Mouse (Mus musculus): Measurements from ENCODE around the gene Cldn14. TPM values are rescaled to one million over a fixed set of nuclear protein-coding genes. Genes with fewer than 3 reads are reported as not detected.

Cldn14 gene
- polyA plus RNA-seq, 1 experiment from 2014 or later, result not detected

DNA sequence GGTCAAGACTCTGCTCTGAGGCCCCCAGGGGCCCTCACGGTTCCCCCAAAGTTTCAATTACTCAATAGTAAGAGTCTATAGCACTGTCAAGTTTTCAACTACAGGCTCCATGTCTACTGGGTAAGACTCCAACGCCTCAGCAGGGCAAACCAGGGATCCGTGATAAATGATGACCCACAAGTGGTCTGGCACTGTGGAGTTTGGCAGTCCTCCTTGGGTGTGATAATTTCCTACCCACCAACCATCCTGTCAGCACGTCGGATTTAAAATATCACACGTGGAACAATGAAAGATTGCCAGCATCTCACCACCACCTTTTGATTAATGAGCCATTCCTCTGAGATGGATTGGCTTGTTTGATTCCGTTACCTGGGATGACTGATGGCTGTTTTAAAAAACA is 51.7 kb downstream of the Cldn14 start:
- WGBS, result 64% methylated on average over 7 of the region's 7 CpGs
- Histone ChIP-seq H3K4me3 (ENCODE audit: low read depth, low read length) (no peak overlapping the region), H3K27ac (ENCODE audit: low read depth, low read length) (no peak overlapping the region), H3K4me2 (replicated peaks; ENCODE audit: low read depth, low read length) (no peak overlapping the region), H3K36me3 (ENCODE audit: control insufficient read depth, insufficient read depth, low read length) (no peaks in the 10 kb centered on the region), H3K9me3 (ENCODE audit: control insufficient read depth, low read length) (no peaks in the 10 kb centered on the region), H3K9ac (ENCODE audit: low read depth, low read length) (no peak overlapping the region), H3K4me1 (replicated peaks; ENCODE audit: control insufficient read depth, insufficient read depth, low read length) (no peaks in the 10 kb centered on the region), H3K27me3 (ENCODE audit: control insufficient read depth, insufficient read depth, low read length) (no peaks in the 10 kb centered on the region)
- ATAC-seq (ENCODE audit: low FRiP score), result no peak
- DNase-seq (ENCODE audit: low spot score), result no peak

DNA sequence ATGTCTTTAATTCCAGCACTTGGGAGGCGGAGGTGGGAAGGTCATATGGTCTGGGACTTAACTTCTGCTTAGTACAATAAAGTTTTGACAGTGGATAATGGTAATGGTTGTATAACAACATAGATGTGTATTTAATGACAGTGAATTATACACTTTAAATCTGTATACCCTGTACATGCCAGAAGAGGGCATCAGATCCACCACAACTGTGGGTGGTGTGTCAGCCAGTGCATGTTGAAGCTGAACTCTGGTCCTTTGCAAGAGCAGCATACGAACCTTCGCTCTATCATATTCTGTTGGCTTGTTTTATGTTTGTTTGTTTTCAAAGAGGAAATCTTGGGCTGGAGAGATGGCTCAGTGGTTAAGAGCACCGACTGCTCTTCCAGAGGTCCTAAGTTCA is 61.2 kb downstream of the Cldn14 start:
- no peak overlapping the region for H3K27ac ChIP-seq (ENCODE audit: low read depth, low read length)
- H3K4me3 ChIP-seq (ENCODE audit: low read depth, low read length), result no peak overlapping the region
- no peaks in the 10 kb centered on the region for H3K36me3 ChIP-seq (ENCODE audit: control insufficient read depth, insufficient read depth, low read length)
- ATAC-seq (ENCODE audit: low FRiP score) (no peak), DNase-seq (ENCODE audit: low spot score) (no peak)
- 90% methylated on average over 4 of the region's 4 CpGs for WGBS
- no peaks in the 10 kb centered on the region for H3K9me3 ChIP-seq (ENCODE audit: control insufficient read depth, low read length)
- H3K4me1 ChIP-seq (replicated peaks; ENCODE audit: control insufficient read depth, insufficient read depth, low read length), result no peaks in the 10 kb centered on the region
- no peaks in the 10 kb centered on the region for H3K27me3 ChIP-seq (ENCODE audit: control insufficient read depth, insufficient read depth, low read length)
- no peak overlapping the region for H3K9ac ChIP-seq (ENCODE audit: low read depth, low read length)
- H3K4me2 ChIP-seq (replicated peaks; ENCODE audit: low read depth, low read length), result no peak overlapping the region

DNA sequence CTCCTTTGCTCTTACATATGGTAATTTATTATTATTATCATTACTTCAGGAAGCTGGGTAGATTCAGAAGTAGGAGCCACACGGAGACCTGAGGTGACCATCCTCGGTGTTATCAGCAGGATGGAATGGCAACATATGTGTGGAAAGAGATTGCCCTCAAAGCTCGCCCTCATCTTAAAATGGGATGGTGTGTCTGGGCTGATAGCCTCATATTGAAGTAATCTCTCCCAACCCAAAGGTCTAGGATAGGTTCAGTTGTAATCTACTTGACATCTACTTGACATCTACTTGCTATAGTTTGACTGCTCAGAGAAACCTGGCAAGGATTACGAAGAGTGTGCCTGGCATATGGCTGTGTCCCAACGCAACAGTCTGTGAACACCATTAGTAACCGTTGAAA is 64.3 kb downstream of the Cldn14 start:
- ATAC-seq (ENCODE audit: low FRiP score), result no peak
- Histone ChIP-seq H3K9ac (ENCODE audit: low read depth, low read length) (no peak overlapping the region), H3K4me3 (ENCODE audit: low read depth, low read length) (no peak overlapping the region), H3K4me2 (replicated peaks; ENCODE audit: low read depth, low read length) (no peak overlapping the region), H3K4me1 (replicated peaks; ENCODE audit: control insufficient read depth, insufficient read depth, low read length) (no peaks in the 10 kb centered on the region), H3K36me3 (ENCODE audit: control insufficient read depth, insufficient read depth, low read length) (no peaks in the 10 kb centered on the region), H3K27ac (ENCODE audit: low read depth, low read length) (no peak overlapping the region), H3K9me3 (ENCODE audit: control insufficient read depth, low read length) (no peaks in the 10 kb centered on the region), H3K27me3 (ENCODE audit: control insufficient read depth, insufficient read depth, low read length) (no peaks in the 10 kb centered on the region; the same call in 1 of the 2 replicates)
- DNase-seq (ENCODE audit: low spot score), result no peak
- 81% methylated on average over 6 of the region's 6 CpGs for WGBS

DNA sequence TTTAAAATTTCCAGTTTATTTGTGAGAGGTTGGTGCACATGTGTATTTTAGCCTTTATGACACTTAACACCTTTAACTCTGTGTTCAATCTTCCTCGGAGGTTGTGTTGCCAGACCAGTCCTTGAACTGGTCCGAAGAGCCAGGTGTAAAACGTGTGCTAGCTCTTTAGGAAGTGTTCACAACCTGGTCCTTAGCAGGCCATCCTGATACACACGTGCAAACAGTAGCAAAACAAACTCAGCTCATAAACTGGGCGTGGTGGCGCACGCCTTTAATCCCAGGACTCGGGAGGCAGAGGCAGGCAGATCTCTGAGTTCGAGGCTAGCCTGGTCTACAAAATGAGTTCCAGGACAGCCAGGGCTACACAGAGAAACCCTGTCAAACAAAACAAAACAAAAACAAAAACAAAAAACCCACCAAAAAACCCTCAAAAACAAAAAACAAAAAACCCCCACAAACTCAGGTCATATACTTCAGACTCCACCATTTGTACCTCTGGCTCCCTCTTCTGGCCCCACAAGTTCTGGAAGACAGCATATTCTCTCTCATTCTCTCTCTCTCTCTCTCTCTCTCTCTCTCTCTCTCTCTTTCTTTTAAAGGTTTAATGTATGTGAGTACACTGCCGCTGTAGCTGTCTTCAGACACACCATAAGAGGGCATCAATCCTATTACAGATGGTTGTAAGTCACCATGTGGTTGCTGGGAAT is 65.7 kb downstream of the Cldn14 start:
- no peaks in the 10 kb centered on the region for H3K4me1 ChIP-seq (replicated peaks; ENCODE audit: control insufficient read depth, insufficient read depth, low read length)
- H3K4me3 ChIP-seq (ENCODE audit: low read depth, low read length), result no peak overlapping the region
- H3K9ac ChIP-seq (ENCODE audit: low read depth, low read length), result no peak overlapping the region
- no peak overlapping the region for H3K4me2 ChIP-seq (replicated peaks; ENCODE audit: low read depth, low read length)
- no peak for DNase-seq (ENCODE audit: low spot score)
- WGBS, result 93% methylated on average over 10 of the region's 10 CpGs
- H3K27ac ChIP-seq (ENCODE audit: low read depth, low read length), result no peak overlapping the region
- no peaks in the 10 kb centered on the region for H3K36me3 ChIP-seq (ENCODE audit: control insufficient read depth, insufficient read depth, low read length)
- no peaks in the 10 kb centered on the region for H3K9me3 ChIP-seq (ENCODE audit: control insufficient read depth, low read length)
- no peak for ATAC-seq (ENCODE audit: low FRiP score)
- no peaks in the 10 kb centered on the region; the same call in 1 of the 2 replicates for H3K27me3 ChIP-seq (ENCODE audit: control insufficient read depth, insufficient read depth, low read length)

DNA sequence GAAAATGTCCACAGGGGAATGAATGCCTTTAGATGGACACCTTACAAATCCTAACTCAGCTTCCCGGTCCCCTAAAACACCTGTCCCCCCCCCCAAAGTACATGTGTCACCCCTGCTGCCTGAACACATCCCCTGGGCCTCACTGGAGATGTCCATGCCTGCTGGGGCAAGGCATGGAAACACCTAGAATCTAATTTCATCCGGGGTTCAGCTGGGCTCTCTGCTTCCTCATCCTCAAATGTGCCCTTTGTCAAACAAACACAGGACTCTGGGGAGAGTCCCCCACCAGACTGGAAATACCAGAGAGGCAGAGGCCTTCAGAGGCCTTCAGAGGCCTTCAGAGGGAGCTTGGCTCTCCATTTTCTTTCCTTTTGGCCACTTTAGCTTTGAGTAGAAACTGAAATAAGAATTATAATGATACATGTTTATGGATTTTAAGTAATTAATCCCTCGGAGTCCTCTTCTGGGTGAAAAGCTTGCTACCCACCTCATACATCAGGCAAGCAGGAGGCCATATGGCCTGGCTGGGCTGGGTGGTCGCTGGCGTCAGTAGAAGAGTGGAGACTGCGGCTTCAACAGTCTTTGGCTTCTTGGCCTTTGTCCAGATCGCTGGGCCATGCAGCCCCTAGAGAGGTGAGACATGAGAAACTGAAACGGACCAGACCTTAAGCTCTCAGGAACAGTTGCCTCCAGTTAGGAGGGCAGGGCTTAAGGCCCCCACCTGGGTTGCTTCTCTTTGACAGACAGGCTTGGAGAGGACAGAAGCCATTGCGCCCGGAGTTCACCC is 66.7 kb downstream of the Cldn14 start:
- no peaks in the 10 kb centered on the region for H3K4me1 ChIP-seq (replicated peaks; ENCODE audit: control insufficient read depth, insufficient read depth, low read length)
- WGBS, result 84% methylated on average over 10 of the region's 10 CpGs
- ATAC-seq (ENCODE audit: low FRiP score) (no peak), DNase-seq (ENCODE audit: low spot score) (no peak)
- no peaks in the 10 kb centered on the region; the same call in 1 of the 2 replicates for H3K27me3 ChIP-seq (ENCODE audit: control insufficient read depth, insufficient read depth, low read length)
- no peak overlapping the region for H3K9ac ChIP-seq (ENCODE audit: low read depth, low read length)
- no peaks in the 10 kb centered on the region for H3K9me3 ChIP-seq (ENCODE audit: control insufficient read depth, low read length)
- H3K4me3 ChIP-seq (ENCODE audit: low read depth, low read length), result no peak overlapping the region
- H3K36me3 ChIP-seq (ENCODE audit: control insufficient read depth, insufficient read depth, low read length), result no peaks in the 10 kb centered on the region
- no peak overlapping the region for H3K27ac ChIP-seq (ENCODE audit: low read depth, low read length)
- H3K4me2 ChIP-seq (replicated peaks; ENCODE audit: low read depth, low read length), result no peak overlapping the region

DNA sequence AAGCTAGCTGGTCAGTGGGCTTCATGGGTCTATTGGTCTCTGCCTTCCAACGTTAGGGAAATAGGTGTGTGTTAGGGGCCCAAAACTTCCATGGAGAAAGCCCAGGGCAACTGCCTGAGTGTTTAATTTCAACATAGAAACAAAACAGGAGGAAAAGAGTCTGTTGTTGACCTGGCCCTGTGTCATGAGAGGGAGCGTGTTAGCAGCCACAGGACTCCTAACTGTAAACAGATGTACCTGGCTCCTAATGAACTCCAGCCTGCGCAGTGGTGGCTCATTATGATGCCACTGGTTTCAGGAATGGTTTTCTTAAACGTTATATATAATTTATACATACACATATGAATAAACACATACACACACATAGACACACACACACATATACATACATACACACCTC is 68.7 kb downstream of the Cldn14 start:
- no peak for DNase-seq (ENCODE audit: low spot score)
- no peak overlapping the region for H3K9ac ChIP-seq (ENCODE audit: low read depth, low read length)
- no peak overlapping the region for H3K4me3 ChIP-seq (ENCODE audit: low read depth, low read length)
- no peaks in the 10 kb centered on the region for H3K36me3 ChIP-seq (ENCODE audit: control insufficient read depth, insufficient read depth, low read length)
- H3K27me3 ChIP-seq (ENCODE audit: control insufficient read depth, insufficient read depth, low read length), result peaks cover 2% of the 10 kb centered on the region; the same call in 1 of the 2 replicates
- no peak for ATAC-seq (ENCODE audit: low FRiP score)
- 74% methylated on average over 4 of the region's 4 CpGs for WGBS
- H3K9me3 ChIP-seq (ENCODE audit: control insufficient read depth, low read length), result no peaks in the 10 kb centered on the region
- no peaks in the 10 kb centered on the region for H3K4me1 ChIP-seq (replicated peaks; ENCODE audit: control insufficient read depth, insufficient read depth, low read length)
- no peak overlapping the region for H3K4me2 ChIP-seq (replicated peaks; ENCODE audit: low read depth, low read length)
- H3K27ac ChIP-seq (ENCODE audit: low read depth, low read length), result no peak overlapping the region

DNA sequence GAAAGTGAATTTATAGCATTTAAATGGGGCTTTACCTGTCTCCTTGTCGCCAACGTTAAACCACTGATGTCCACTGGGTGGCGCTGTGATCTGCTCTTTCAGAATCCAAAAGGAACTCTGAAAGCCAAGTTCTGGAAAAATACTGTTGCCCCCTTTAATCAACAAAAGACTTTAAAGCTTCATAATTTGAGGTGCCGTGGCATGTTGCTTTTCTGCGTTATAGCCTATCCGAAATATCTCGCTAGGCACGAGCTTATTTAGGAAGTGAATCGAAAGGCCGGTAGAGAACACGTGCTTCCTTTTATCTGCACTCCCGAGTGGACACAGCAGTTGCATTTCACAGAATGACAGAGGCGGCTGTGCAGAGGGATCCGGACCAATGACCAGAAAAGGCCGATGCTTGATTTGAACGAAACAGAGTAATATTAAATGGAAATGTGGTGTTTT is 70.2 kb downstream of the Cldn14 start:
- H3K9ac ChIP-seq (ENCODE audit: low read depth, low read length), result no peak overlapping the region
- no peaks in the 10 kb centered on the region for H3K4me1 ChIP-seq (replicated peaks; ENCODE audit: control insufficient read depth, insufficient read depth, low read length)
- ATAC-seq (ENCODE audit: low FRiP score), result no peak
- no peak overlapping the region for H3K4me3 ChIP-seq (ENCODE audit: low read depth, low read length)
- H3K9me3 ChIP-seq (ENCODE audit: control insufficient read depth, low read length), result no peaks in the 10 kb centered on the region
- DNase-seq (ENCODE audit: low spot score), result peak; percentile 92
- H3K4me2 ChIP-seq (replicated peaks; ENCODE audit: low read depth, low read length), result peak overlapping the region; percentile 14; the same call in 1 of the 2 replicates
- H3K36me3 ChIP-seq (ENCODE audit: control insufficient read depth, insufficient read depth, low read length), result no peaks in the 10 kb centered on the region
- 14% methylated on average over 16 of the region's 16 CpGs for WGBS
- peaks cover 2% of the 10 kb centered on the region for H3K27me3 ChIP-seq (ENCODE audit: control insufficient read depth, insufficient read depth, low read length)
- H3K27ac ChIP-seq (ENCODE audit: low read depth, low read length), result no peak overlapping the region

DNA sequence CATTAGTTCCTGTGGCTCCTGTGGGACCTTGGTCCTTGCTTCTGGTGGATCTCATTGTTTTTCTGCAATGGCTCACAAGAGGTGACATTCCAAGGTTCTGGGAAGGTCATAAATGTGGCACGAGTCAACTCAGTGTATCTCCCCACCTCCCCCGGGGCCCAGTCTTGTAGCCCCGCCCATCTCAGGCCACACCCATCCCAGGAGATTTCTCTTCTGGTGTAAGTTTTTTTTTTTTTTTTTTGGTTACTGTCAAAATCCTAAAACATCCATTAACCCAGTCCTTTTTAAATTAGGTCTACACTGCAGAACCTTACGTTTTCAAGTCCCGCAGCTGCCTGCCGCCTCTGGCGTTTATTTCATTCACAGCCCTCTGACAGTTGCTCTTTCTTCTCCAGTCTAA is 73.6 kb downstream of the Cldn14 start:
- no peak overlapping the region for H3K4me2 ChIP-seq (replicated peaks; ENCODE audit: low read depth, low read length)
- ATAC-seq (ENCODE audit: low FRiP score) (no peak), DNase-seq (ENCODE audit: low spot score) (no peak)
- no peak overlapping the region for H3K4me3 ChIP-seq (ENCODE audit: low read depth, low read length)
- no peaks in the 10 kb centered on the region for H3K36me3 ChIP-seq (ENCODE audit: control insufficient read depth, insufficient read depth, low read length)
- peaks cover 2% of the 10 kb centered on the region for H3K27me3 ChIP-seq (ENCODE audit: control insufficient read depth, insufficient read depth, low read length)
- H3K4me1 ChIP-seq (replicated peaks; ENCODE audit: control insufficient read depth, insufficient read depth, low read length), result no peaks in the 10 kb centered on the region
- 30% methylated on average over 7 of the region's 7 CpGs for WGBS
- no peak overlapping the region for H3K27ac ChIP-seq (ENCODE audit: low read depth, low read length)
- no peaks in the 10 kb centered on the region for H3K9me3 ChIP-seq (ENCODE audit: control insufficient read depth, low read length)
- H3K9ac ChIP-seq (ENCODE audit: low read depth, low read length), result no peak overlapping the region

DNA sequence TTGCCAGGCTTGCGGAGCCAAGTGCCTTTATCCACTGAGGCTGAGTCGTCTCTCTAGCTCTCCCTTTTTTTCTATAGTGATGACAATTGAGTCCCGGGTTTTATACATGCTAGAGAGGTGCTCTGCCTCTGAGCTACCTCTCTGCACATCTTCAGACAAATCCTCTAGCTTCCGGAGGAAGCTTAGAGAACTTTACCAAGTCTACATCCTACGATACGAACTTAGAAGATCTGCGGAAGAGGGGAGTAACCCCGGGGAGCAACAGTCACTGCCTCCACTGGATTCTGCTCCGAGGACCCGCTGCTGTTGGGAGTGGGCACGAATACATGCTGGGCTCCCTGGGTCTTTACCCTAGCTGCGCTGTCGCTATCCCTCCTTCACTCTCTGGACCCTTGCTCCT is 74.0 kb downstream of the Cldn14 start:
- Histone ChIP-seq H3K4me2 (replicated peaks; ENCODE audit: low read depth, low read length) (no peak overlapping the region), H3K4me1 (replicated peaks; ENCODE audit: control insufficient read depth, insufficient read depth, low read length) (no peaks in the 10 kb centered on the region), H3K27me3 (ENCODE audit: control insufficient read depth, insufficient read depth, low read length) (peaks cover 2% of the 10 kb centered on the region), H3K36me3 (ENCODE audit: control insufficient read depth, insufficient read depth, low read length) (no peaks in the 10 kb centered on the region), H3K27ac (ENCODE audit: low read depth, low read length) (no peak overlapping the region), H3K4me3 (ENCODE audit: low read depth, low read length) (no peak overlapping the region), H3K9ac (ENCODE audit: low read depth, low read length) (no peak overlapping the region), H3K9me3 (ENCODE audit: control insufficient read depth, low read length) (no peaks in the 10 kb centered on the region)
- DNase-seq (ENCODE audit: low spot score), result no peak
- ATAC-seq (ENCODE audit: low FRiP score), result no peak
- WGBS, result 28% methylated on average over 13 of the region's 13 CpGs
